Mouse (Mus musculus) kidney, postnatal 36 days (tissue): ENCODE measurements around the gene Rpl32.
A peak's percentile ranks its signal among the peaks of the same experiment; 100 is the strongest.

ENCODE experiments used
- DNase-seq, 2 experiments: peaks; one replicate each; pipeline ENCODE4 v3.0.0; 2021 to 2022; ENCODE audit warnings: mixed read lengths in 2 of 2

Gene Rpl32

DNA sequence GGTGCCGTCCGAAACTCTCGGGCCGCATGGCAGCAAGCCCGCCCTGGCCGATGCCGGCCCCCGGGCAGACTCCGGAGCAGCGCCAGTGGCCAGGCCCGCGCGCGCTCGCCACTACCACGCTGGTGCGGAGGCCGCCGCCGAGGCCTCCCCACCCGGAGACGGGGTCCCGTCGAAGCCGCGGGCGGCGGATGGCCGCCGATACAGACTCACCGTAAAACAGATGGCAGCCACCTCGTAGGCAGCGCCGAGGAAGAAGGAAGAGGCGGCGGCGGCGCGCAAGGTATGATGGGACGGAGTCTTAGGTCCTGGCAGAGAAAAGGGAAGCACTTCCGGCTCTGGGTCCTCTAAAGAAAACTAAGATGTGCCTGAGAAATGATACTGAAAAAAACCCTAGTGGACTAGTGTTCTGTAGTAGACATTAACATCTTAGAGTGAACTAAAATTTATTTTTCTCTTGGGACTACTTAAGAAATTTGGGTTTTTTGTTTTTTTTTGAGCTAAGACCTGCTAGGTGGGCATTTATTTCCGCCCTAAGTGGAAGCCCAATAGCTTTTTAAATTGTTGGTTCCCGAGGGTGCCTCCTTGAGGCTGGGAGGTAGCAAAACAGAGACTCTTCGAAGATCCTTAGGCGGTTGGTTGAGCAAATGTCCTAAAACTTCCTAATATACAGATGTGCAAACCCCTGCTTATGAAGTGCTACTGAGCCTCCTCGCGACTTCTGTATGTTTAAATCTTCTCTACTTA is at the start of gene Rpl32:
Gene Rpl32 (minus strand): TSS at position 260 of the 744 bp plus-strand sequence.
- DNase-seq: peak; percentile 90

DNA sequence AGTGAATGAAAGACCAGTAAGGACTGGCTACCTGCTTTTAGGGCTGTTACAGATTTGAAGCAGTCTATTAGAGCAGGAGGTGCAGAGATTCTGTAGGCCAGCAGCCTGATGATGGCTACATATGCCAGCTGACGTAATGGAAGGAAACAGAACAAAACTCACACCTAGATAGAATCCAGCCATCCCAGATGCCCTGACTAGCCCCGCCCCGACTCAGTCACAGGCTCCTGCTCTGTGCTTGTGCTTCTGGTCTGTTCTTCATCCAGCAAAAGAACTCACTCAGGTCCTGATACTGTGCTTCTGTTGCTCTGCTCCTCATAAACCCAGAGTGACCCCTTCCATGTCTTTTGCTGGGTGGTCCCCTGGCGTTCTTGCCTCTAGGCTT is 47.8 kb upstream of the Rpl32 start:
- DNase-seq: peak; percentile 37 to 47

- DNase-seq: peak; percentile 43 to 59
Measured at GRCm38 (mm10) chr6:115855733-115856360, 47.3 kb upstream of the Rpl32 start.

GRCm38 (mm10) chr6:115854432-115854831 is 45.9 kb upstream of the Rpl32 start:
- peak; percentile 24 to 53 for DNase-seq

DNA sequence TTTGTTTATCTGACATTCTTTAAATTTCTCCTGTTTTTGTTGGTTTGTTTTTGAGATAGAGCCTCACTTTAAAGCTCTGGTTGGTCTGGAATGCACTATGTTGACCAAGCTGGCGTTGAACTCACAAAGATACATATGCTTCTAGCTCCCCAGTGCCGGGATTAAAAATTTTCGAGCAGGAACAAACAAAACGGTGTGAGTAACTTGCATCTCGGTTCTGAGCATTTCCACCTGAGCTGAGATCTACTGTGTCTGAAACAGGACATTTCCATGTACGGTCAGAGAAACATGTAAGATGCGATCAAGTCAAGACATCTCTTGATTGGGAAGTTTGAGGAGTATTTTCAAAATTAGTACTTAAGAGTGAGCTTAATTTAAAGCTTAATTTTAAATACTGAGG is 45.4 kb upstream of the Rpl32 start:
- DNase-seq: no peak

- peak; percentile 99 for DNase-seq
Measured at GRCm38 (mm10) chr6:115853091-115853813, 44.7 kb upstream of the Rpl32 start, which contains the start of the genes Mbd4 and Ift122. TSS of gene Mbd4 (minus strand) at chr6:115853371. TSS of gene Ift122 (plus strand) at chr6:115853470.

DNA sequence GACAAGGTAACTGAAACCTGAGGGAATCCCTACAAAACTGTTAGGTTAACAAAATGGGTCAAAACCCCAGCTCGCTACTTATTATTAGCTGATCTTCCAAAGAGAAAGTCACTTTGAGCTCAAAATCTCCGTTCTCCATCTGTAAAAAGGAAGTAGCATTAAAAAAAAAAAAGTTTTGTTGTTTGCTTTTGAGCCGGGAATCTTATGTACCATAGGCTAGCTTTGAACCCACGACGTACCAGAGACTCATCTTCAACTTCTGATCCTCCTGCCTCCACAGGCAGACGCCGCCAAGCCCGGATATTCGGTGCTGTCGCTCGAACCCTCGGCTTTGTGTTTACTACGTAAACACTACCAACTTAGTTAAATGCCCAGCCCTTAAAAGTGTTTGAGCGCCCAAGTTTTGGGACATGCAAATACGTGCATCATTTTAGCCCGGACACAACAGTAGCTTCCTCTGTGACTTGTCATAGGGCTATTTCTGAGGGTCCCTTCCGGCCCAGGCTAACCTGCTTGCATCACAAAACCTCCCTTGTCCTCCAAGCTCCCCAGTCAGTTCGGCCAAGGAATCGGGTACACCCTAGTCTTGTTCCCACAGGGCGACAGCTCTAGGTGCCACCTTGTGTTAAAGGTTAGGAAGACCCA is 44.0 kb upstream of the Rpl32 start:
- no peak for DNase-seq

DNA sequence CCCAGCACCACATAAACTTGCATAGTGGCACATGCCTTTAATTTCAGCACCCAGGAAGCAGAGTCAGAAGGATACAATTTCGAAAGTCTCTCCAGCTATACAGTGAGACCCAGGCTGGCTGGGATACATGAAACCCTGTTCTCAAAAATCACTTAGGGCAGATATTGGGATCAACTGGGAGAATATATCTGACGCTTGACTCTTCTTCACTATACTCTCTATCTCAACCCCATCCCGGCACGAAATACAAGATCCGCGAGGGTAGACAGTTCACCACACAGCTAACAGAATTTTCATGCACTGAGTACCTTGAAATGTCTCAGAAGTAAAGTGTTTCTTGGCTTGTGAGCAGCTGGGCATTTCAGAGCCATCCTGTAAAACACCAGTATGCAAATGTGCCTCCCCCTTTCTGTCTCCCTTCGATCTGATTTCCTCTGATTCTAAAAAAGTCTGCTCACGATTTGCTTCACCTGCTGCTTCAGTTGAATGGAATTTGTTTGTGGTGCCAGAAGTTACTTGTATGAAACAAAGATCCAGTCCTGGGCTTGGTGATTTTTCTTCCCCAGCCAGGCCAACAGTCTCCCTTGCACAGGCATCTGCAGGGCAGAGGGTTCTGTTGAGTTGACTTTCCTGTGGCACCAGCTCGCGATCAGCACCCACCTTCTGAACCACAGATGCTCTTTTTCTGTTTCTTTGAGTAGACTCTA is 40.2 kb upstream of the Rpl32 start:
- no peak for DNase-seq

DNA sequence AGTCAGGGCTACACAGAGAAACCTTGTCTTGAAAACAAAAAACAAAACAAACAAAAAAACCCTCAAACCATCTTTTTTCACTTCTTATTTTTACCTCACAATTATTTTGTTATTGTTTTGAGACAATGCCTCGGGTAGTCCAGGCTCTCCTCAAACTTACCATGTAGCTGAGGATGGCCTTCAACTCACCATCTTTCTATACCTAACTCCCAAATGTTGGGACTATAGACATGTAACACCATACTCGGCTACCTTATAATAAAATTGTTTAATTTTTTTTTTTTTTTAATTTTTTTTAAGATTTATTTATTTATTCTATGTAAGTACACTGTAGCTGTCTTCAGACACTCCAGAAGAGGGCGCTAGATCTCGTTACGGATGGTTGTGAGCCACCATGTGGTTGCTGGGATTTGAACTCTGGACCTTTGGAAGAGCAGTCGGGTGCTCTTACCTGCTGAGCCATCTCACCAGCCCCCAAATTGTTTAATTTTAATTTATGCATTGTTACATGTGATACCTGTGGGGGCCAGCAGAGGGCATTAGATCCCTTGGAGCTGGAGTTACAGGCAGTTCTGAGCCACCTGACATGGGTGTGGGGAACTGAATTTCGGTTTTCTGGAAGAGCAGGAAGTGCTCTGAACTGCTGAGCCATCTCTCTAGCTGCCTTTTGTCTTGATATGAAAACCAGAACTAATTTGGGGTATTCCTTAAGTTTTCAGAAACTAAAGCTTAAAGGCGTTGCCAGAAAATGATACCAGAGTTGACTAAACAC is 38.3 kb upstream of the Rpl32 start:
- DNase-seq: peak; percentile 67 to 84

GRCm38 (mm10) chr6:115845006-115845405 is 36.5 kb upstream of the Rpl32 start:
- DNase-seq: no peak

DNA sequence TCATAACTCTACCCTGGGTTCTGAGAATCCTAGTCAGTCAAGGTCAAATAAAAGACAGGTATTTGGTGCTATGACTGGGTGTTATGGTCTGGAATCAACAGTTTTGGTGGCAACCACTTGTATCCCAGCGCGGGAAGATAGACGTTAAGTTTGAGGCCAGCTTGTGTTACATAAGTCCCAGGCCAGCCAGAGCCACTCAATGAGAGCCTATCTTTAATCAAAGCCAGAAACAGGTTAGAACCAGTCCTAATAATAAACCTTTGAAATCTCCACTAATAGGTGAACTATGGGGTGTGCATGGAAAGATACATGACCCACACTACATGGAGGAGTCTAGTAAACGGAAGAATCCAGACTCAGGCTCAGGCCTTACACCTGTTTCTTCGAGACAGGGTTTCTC is 30.2 kb upstream of the Rpl32 start:
- no peak for DNase-seq

- peak; percentile 80 to 86 for DNase-seq
Measured at GRCm38 (mm10) chr6:115838161-115838597, 29.6 kb upstream of the Rpl32 start, which contains the start of gene Efcab12. TSS of gene Efcab12 (minus strand) at chr6:115838412.

- no peak for DNase-seq
Measured at GRCm38 (mm10) chr6:115833861-115834260, 25.3 kb upstream of the Rpl32 start.

GRCm38 (mm10) chr6:115832152-115832850 is 23.8 kb upstream of the Rpl32 start:
- DNase-seq: no peak

DNA sequence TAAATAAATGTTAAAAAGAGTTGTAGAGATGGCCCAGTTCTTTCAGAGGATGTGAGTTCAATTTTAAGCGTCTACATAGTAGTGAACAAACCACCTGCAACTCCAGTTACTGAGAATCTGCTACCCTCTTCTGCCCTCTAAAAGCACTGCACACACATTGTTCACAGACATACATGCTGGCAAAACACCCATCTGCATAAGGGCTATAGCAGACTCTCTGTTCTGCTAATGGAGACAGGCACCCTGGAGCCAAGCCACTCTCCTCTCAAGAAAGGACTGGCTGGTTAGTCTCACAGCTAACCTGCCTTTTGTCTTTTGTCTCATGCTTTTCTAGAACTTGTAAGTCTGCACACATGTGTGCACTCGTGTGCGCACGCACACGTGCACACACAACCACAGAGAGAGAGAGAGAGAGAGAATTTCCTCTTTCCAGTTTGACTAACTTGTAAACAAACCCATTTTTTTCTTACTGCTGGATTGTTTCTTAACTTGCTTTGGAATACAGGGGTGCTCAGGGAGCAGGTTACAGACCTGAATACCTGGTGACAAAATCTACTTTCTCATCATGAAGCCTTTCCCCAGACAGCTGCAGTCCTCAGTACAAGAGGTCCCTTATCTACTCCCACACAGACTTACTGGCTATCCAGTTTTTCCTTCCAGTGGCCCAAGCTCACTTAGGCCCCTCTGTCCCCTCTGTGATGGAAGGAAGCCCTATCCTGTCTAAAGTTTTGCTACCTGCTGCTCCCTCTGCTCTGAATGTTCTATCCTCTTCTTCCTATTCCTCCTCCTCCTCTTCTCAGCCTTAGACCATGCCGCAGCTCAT is 22.4 kb upstream of the Rpl32 start:
- no peak for DNase-seq

DNA sequence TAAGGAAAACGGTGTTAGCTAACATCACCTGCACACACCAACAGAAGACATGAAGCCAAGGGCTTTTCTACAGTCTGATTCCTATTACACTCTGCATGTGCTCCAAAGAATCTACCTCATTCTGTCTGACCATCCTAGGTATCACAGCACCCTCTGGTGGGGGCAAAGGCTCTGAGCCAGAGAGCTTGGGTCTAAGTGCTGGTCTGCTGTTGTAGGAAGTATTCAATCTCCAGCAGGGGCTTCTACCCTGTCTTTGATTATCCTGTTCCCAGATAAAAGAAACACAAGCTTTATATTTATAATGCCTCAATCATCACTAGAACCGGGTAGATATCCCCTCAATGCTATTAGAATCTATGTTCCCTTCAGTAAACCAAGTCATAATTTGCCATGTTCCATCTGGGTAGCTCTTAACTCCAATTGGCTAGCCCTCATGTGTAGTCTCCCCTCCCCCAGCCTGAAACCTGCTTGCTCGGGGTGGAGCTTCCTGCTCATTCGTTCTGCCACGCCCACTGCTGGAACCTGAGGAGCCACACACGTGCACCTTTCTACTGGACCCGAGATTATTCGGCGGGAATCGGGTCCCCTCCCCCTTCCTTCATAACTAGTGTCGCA is 15.4 kb upstream of the Rpl32 start:
- peak; percentile 65 to 82 for DNase-seq

DNA sequence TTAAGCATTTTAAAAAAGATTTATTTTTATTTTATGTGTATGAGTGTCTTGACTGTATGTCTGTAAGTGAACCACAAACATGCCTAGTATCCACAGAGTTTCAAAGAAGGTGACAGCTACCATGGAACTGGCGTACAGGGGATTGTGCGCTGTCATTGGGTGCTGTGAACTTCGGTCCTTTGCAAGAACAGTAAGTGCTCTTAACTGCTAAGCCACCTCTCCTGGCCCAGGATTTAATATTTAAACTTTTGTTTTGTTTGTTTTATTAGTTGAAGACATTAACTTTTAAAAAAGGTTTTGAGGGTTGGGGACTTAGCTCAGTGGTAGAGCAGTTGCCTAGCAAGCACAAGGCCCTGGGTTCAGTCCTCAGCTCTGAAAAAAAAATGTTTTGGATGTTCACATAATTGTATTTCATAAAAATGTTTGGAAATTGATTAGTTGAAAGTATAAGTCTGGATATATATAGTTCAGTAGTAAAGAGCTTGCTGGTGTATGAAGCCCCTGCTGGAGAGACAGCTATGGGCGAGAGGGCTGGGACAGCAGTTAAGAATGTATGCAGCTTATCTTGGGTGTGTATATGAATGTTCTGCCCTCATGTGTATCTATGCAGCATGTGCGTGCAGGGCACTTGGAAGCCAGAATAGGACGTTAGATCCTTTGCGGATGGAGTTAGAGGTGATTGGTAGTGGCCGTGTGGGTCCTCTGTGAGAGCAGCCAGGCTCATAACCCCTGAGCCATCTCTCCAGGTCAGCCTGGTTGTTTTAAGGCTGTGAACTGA is 12.9 kb upstream of the Rpl32 start:
- DNase-seq: peak in 1 of 2 experiments; percentile 39

DNA sequence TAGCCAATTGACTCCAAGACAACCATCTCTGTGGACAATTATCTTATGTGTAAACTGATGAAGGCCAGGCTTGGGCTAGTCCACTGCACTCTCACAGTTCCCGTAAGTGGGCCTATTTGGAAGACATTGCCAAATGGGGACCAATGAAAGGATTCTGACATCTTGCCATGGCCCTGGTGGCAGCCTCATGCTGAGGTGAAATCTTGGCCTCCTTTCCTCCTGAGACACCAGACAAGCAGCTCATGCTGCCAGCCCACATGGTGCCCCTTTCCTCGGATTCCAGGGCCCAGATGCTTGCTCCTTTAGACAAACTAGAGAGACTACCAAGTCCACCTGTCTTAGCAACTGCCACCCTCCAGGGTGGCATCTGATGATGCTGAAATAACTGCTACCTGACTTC is 9.6 kb upstream of the Rpl32 start:
- no peak for DNase-seq

DNA sequence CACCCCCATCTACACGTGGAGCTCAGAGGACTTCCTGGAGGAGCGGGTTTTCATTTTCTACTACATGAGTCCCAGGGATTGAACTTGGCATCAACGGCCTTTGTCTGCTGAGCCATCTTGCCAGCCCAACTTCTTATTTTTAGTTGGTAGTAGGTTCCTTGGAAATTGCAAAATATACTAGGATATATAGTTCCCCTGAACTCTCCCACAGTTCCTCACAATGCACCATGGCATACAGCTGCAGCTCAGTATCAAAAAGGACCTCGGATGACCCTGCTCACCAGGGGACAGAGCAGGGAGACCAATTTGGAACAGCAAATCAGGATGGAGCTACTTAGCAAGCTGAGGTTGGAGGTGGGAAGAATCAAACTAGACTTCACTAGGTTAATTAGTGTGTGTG is 6.5 kb upstream of the Rpl32 start:
- DNase-seq: no peak
